Comparison of ENCODE assay signal across 8 mouse cellular contexts in the genomic region with DNA sequence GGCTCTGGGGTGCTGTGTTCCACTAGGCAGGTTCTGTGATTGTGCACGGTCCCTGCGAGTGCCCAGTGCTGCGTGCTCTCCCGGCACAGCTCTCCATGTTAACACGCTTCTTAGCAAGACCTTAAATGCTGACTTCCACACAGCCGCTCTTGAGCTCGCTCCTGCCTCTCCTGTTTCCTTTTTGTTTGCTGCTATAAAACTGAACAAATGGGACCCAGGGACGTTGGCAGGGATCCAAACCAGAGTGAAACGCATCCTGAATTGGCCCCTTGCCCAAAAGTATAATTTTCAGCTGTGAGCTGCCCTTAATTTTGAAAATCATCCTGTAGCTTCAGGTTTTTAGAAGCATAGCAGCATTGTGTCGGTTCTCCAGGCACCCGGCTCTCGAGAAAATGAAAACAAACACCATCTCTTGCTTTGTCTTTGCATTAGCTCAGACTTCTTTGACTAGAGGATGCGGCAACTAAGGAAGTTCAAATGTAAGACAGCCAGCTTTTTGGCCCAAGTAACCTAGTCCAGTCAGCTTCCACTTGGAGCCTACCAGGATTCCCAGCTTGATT.
DNase-seq lines count a peak whose midpoint lies in the region; ATAC-seq lines count a peak whose summit lies in the region.

No protein-coding gene starts in this region.

- DNase-seq in ES-CJ7 (ENCODE audit: low read depth, low spot score): peak; percentile 5
- DNase-seq in R1 (ENCODE audit: low read depth, low spot score): peak; percentile 14
- no peak for DNase-seq in forebrain, embryonic 10.5 days (ENCODE audit: extremely low spot score, low spot score)
- peak; percentile 46 to 60 for DNase-seq in kidney, postnatal 4 days
- DNase-seq in lung, postnatal 36 days: peak; percentile 3
- no peak for DNase-seq in spleen, adult 18-20 months
- DNase-seq in spleen, postnatal 10 days (ENCODE audit: low spot score in 2 of 2): no peak

- no peak overlapping the region for H3K9ac ChIP-seq in heart, embryonic 16.5 days (ENCODE audit: low read length)

- no peak overlapping the region for H3K4me3 ChIP-seq in forebrain, embryonic 10.5 days
- H3K4me3 ChIP-seq in heart, embryonic 16.5 days (ENCODE audit: low read length): peak overlapping the region; percentile 38

- WGBS in forebrain, embryonic 10.5 days: 85% methylated on average over 13 of the region's 13 CpGs
- WGBS in heart, embryonic 16.5 days: 37% methylated on average over 13 of the region's 13 CpGs

- H3K27ac ChIP-seq in forebrain, embryonic 10.5 days: peak overlapping the region; percentile 48; the same call in 1 of the 2 replicates
- no peak overlapping the region for H3K27ac ChIP-seq in heart, embryonic 16.5 days (ENCODE audit: low read length)

- H3K36me3 ChIP-seq in forebrain, embryonic 10.5 days (replicated peaks): no peaks in the 10 kb centered on the region
- no peaks in the 10 kb centered on the region for H3K36me3 ChIP-seq in heart, embryonic 16.5 days (ENCODE audit: control insufficient read depth, insufficient read depth)

- no peaks in the 10 kb centered on the region for H3K27me3 ChIP-seq in forebrain, embryonic 10.5 days (ENCODE audit: poor library complexity, severe bottlenecking)
- no peaks in the 10 kb centered on the region for H3K27me3 ChIP-seq in heart, embryonic 16.5 days (ENCODE audit: control insufficient read depth, insufficient read depth, low read length)

- H3K4me1 ChIP-seq in forebrain, embryonic 10.5 days: no peaks in the 10 kb centered on the region
- H3K4me1 ChIP-seq in heart, embryonic 16.5 days (ENCODE audit: control insufficient read depth, insufficient read depth, low read length): no peaks in the 10 kb centered on the region

- no peaks in the 10 kb centered on the region for H3K9me3 ChIP-seq in forebrain, embryonic 10.5 days
- no peaks in the 10 kb centered on the region for H3K9me3 ChIP-seq in heart, embryonic 16.5 days (replicated peaks; ENCODE audit: control insufficient read depth, low read length)

- peak overlapping the region; percentile 58 for H3K4me2 ChIP-seq in heart, embryonic 16.5 days (ENCODE audit: low read depth, low read length)

- ATAC-seq in heart, embryonic 16.5 days (replicated peaks; ENCODE audit: extremely low read depth, insufficient read depth, low FRiP score): no peak

Comparison
In these comparisons a context has a peak if more than half of its experiments do, and no peak if none do; other contexts are left out.
1. DNase-seq: peak in ES-CJ7 (single experiment), R1 (single experiment), kidney, postnatal 4 days (2 of 2) and lung, postnatal 36 days (single experiment); none in forebrain, embryonic 10.5 days (single experiment), spleen, adult 18-20 months (0 of 2) and spleen, postnatal 10 days (0 of 2).